Mouse (Mus musculus) heart, adult 18-20 months (tissue): Measurements from ENCODE around the gene Fxyd2. TPM values are rescaled to one million over a fixed set of nuclear protein-coding genes. Genes with fewer than 3 reads are reported as not detected.

Experiments
- DNase-seq, 2 experiments: peaks; one replicate each; pipeline ENCODE4 v3.0.0; 2021 to 2022; ENCODE audit warnings: mixed read lengths in 1 of 2
- total RNA-seq, 2 experiments: library from RNA; stranded (reverse); gene quantifications; 2 replicates each; pipeline ENCODE4 v1.2.3; 2021

Gene Fxyd2
- total RNA-seq, 2 experiments from 2014 or later, result 2.6 to 7.9 TPM

GRCm38 (mm10) chr9:45389596-45389995, 9.9 kb upstream of the Fxyd2 start:
- no peak for DNase-seq

GRCm38 (mm10) chr9:45391299-45391698, 8.2 kb upstream of the Fxyd2 start:
- no peak for DNase-seq

GRCm38 (mm10) chr9:45395218-45395617, 4.3 kb upstream of the Fxyd2 start:
- DNase-seq, result peak in 1 of 2 experiments; percentile 41

GRCm38 (mm10) chr9:45395796-45396195, 3.7 kb upstream of the Fxyd2 start:
- DNase-seq, result no peak

GRCm38 (mm10) chr9:45398336-45398735, 1.1 kb upstream of the Fxyd2 start:
- no peak for DNase-seq

GRCm38 (mm10) chr9:45401851-45402250, 2.4 kb downstream of the Fxyd2 start:
- DNase-seq, result no peak

- DNase-seq, result no peak
Measured at GRCm38 (mm10) chr9:45402957-45403356, 3.5 kb downstream of the Fxyd2 start.

GRCm38 (mm10) chr9:45405694-45406093, 6.2 kb downstream of the Fxyd2 start:
- peak; percentile 34 to 63 for DNase-seq

- DNase-seq, result no peak
Measured at GRCm38 (mm10) chr9:45406808-45407207, 7.3 kb downstream of the Fxyd2 start.

- peak; percentile 82 to 89 for DNase-seq
Measured at GRCm38 (mm10) chr9:45407706-45408675, 8.5 kb downstream of the Fxyd2 start.

GRCm38 (mm10) chr9:45410193-45410592, 10.7 kb downstream of the Fxyd2 start:
- DNase-seq, result no peak

GRCm38 (mm10) chr9:45410614-45411013, 11.1 kb downstream of the Fxyd2 start:
- DNase-seq, result no peak

GRCm38 (mm10) chr9:45411111-45411510, 11.6 kb downstream of the Fxyd2 start:
- DNase-seq, result no peak

- peak; percentile 34 to 60 for DNase-seq
Measured at GRCm38 (mm10) chr9:45411803-45412202, 12.3 kb downstream of the Fxyd2 start.

GRCm38 (mm10) chr9:45412287-45412686, 12.8 kb downstream of the Fxyd2 start:
- peak; percentile 78 to 96 for DNase-seq

GRCm38 (mm10) chr9:45412700-45413477, 13.4 kb downstream of the Fxyd2 start:
- no peak for DNase-seq

- DNase-seq, result peak in 1 of 2 experiments; percentile 48
Measured at GRCm38 (mm10) chr9:45413478-45414140, 14.1 kb downstream of the Fxyd2 start.

GRCm38 (mm10) chr9:45415912-45416311, 16.4 kb downstream of the Fxyd2 start:
- peak in 1 of 2 experiments; percentile 74 for DNase-seq

- DNase-seq, result peak; percentile 42 to 65
Measured at GRCm38 (mm10) chr9:45417245-45417644, 17.8 kb downstream of the Fxyd2 start.

GRCm38 (mm10) chr9:45418252-45418651, 18.8 kb downstream of the Fxyd2 start:
- no peak for DNase-seq

GRCm38 (mm10) chr9:45421209-45421608, 21.7 kb downstream of the Fxyd2 start:
- no peak for DNase-seq

GRCm38 (mm10) chr9:45422761-45423298, 23.4 kb downstream of the Fxyd2 start:
- DNase-seq, result no peak
